Mouse (Mus musculus) small intestine, adult 2 months (tissue): ENCODE measurements around the gene Hist2h2aa2.
"Not testable (repeated sequence)": the region's sequence is repeated elsewhere in the genome, so short reads cannot be mapped to it uniquely, and the experiment has no call there.

ENCODE experiments used
- CTCF ChIP-seq: fragments of 200-500 bp; IDR thresholded peaks from 2 replicates; pipeline ENCODE4 v1.5.1; 2012; ENCODE audit warnings: low read depth, mild to moderate bottlenecking, control low read depth, inconsistent platforms, low read length, moderate library complexity, mixed read lengths; ENCODE audit not compliant: insufficient replicate concordance, insufficient read length; ENCODE audit errors: extremely low read depth
- POLR2A ChIP-seq: fragments of 200-500 bp; IDR thresholded peaks from 2 replicates; pipeline ENCODE4 v1.6.1; 2012; ENCODE audit warnings: low read depth, mild to moderate bottlenecking, control low read depth, inconsistent platforms, low read length, moderate library complexity

DNA sequence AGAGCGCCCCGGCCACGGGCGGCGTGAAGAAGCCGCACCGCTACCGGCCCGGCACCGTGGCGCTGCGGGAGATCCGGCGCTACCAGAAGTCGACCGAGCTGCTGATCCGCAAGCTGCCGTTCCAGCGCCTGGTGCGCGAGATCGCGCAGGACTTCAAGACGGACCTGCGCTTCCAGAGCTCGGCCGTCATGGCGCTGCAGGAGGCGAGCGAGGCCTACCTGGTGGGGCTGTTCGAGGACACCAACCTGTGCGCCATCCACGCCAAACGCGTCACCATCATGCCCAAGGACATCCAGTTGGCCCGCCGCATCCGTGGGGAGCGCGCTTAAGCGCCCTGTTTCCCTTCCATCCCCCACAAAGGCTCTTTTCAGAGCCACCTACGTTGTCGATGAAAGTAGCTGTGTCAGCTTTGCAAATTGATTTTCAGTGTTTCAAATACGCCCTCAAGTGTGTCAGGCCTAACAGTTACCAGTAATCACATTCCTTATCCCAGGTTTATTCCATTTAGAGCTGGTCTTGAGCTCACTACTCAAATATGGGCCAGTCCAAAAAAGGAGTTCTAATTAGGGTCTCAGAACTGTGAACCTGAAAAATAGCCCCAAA, 28.8 kb upstream of the Hist2h2aa2 start:
- TF ChIP-seq CTCF, POLR2A: not testable (repeated sequence)
